Mouse (Mus musculus): ENCODE results near the gene Zc3h4. TPM values are rescaled to one million over a fixed set of nuclear protein-coding genes. Genes with fewer than 3 reads are reported as not detected.

Zc3h4 gene
- polyA plus RNA-seq, 1 experiment from 2014 or later = 12.9 TPM

- H3K27me3 ChIP-seq (replicated peaks; ENCODE audit: control insufficient read depth, insufficient read depth, low read length) = peaks cover 66% of the 10 kb centered on the region
- WGBS = 5% methylated on average over 22 of the region's 23 CpGs
Observed at GRCm38 (mm10) chr7:16475321-16475720, 74.6 kb downstream of the Zc3h4 start.

GRCm38 (mm10) chr7:16475764-16476599 is 75.3 kb downstream of the Zc3h4 start:
- peak overlapping the region; percentile 60 for H3K4me2 ChIP-seq (replicated peaks; ENCODE audit: low read depth)
- no peak for TF ChIP-seq CTCF (IDR thresholded peaks at IDR 0.05; ENCODE audit: low read depth)
- H3K9ac ChIP-seq (ENCODE audit: low read depth, low read length) = no peak overlapping the region
- H3K27ac ChIP-seq (ENCODE audit: low read depth, low read length) = no peak overlapping the region
- H3K4me1 ChIP-seq (replicated peaks; ENCODE audit: control insufficient read depth, insufficient read depth, low read length) = no peaks in the 10 kb centered on the region
- no peaks in the 10 kb centered on the region for H3K9me3 ChIP-seq (ENCODE audit: control insufficient read depth)
- no peaks in the 10 kb centered on the region for H3K36me3 ChIP-seq (ENCODE audit: control insufficient read depth, insufficient read depth)
- WGBS = 2% methylated on average over 35 of the region's 59 CpGs
- H3K4me3 ChIP-seq (ENCODE audit: low read depth, low read length) = peak overlapping the region; percentile 36
- peaks cover 64% of the 10 kb centered on the region for H3K27me3 ChIP-seq (replicated peaks; ENCODE audit: control insufficient read depth, insufficient read depth, low read length)
- no peak for ATAC-seq

More at GRCm38 (mm10) chr7:16475321-16475720, 74.6 kb downstream of the Zc3h4 start:
- Histone ChIP-seq H3K9me3 (ENCODE audit: control insufficient read depth) (no peaks in the 10 kb centered on the region), H3K4me3 (ENCODE audit: low read depth, low read length) (peak overlapping the region; percentile 36), H3K9ac (ENCODE audit: low read depth, low read length) (no peak overlapping the region), H3K4me2 (replicated peaks; ENCODE audit: low read depth) (peak overlapping the region; percentile 32), H3K27ac (ENCODE audit: low read depth, low read length) (no peak overlapping the region), H3K36me3 (ENCODE audit: control insufficient read depth, insufficient read depth) (no peaks in the 10 kb centered on the region), H3K4me1 (replicated peaks; ENCODE audit: control insufficient read depth, insufficient read depth, low read length) (no peaks in the 10 kb centered on the region)
- no peak for ATAC-seq
- TF ChIP-seq CTCF (IDR thresholded peaks at IDR 0.05; ENCODE audit: low read depth) = no peak

GRCm38 (mm10) chr7:16476600-16476989 is 75.9 kb downstream of the Zc3h4 start:
- ATAC-seq = peak; percentile 29; the same call in 1 of the 2 replicates
- Histone ChIP-seq H3K9ac (ENCODE audit: low read depth, low read length) (no peak overlapping the region), H3K27ac (ENCODE audit: low read depth, low read length) (no peak overlapping the region), H3K9me3 (ENCODE audit: control insufficient read depth) (no peaks in the 10 kb centered on the region), H3K4me3 (ENCODE audit: low read depth, low read length) (peak overlapping the region; percentile 36), H3K27me3 (replicated peaks; ENCODE audit: control insufficient read depth, insufficient read depth, low read length) (peaks cover 58% of the 10 kb centered on the region), H3K36me3 (ENCODE audit: control insufficient read depth, insufficient read depth) (no peaks in the 10 kb centered on the region), H3K4me2 (replicated peaks; ENCODE audit: low read depth) (peak overlapping the region; percentile 60), H3K4me1 (replicated peaks; ENCODE audit: control insufficient read depth, insufficient read depth, low read length) (no peaks in the 10 kb centered on the region)
- peak; percentile 13; the same call in 1 of the 2 replicates for TF ChIP-seq CTCF (IDR thresholded peaks at IDR 0.05; ENCODE audit: low read depth)
- WGBS = 3% methylated on average over 30 of the region's 34 CpGs

GRCm38 (mm10) chr7:16477628-16478027 is 76.9 kb downstream of the Zc3h4 start, which contains the start of gene Npas1:
Gene Npas1 (minus strand): TSS chr7:16477728.
- 81% methylated on average over 8 of the region's 8 CpGs for WGBS
- no peaks in the 10 kb centered on the region for H3K9me3 ChIP-seq (ENCODE audit: control insufficient read depth)
- no peak within 1 kb of the TSS for H3K27ac ChIP-seq (ENCODE audit: low read depth, low read length)
- no peak for ATAC-seq
- no peak within 1 kb of the TSS for H3K9ac ChIP-seq (ENCODE audit: low read depth, low read length)
- peak within 1 kb of the TSS; percentile 60 for H3K4me2 ChIP-seq (replicated peaks; ENCODE audit: low read depth)
- peak within 1 kb of the TSS; percentile 36 for H3K4me3 ChIP-seq (ENCODE audit: low read depth, low read length)
- H3K4me1 ChIP-seq (replicated peaks; ENCODE audit: control insufficient read depth, insufficient read depth, low read length) = no peaks in the 10 kb centered on the region
- peaks cover 49% of the 10 kb centered on the region for H3K27me3 ChIP-seq (replicated peaks; ENCODE audit: control insufficient read depth, insufficient read depth, low read length)
- no peak for TF ChIP-seq CTCF (IDR thresholded peaks at IDR 0.05; ENCODE audit: low read depth)
- H3K36me3 ChIP-seq (ENCODE audit: control insufficient read depth, insufficient read depth) = no peaks in the 10 kb centered on the region

Other genes with a start within 250 kb of the Zc3h4 start
- 18.0 and 20.7 TPM in 2 replicates for gene Meis3, start 225.8 kb upstream of the Zc3h4 start, polyA plus RNA-seq (2015; fragmentation: Nextera tagmentation; extraction: Ambion mirVana)
- gene Dhx34, start 178.9 kb upstream of the Zc3h4 start, polyA plus RNA-seq (2015; fragmentation: Nextera tagmentation; extraction: Ambion mirVana) = 7.3 and 9.0 TPM in 2 replicates
- gene C5ar2, start 156.8 kb upstream of the Zc3h4 start, polyA plus RNA-seq (2015; fragmentation: Nextera tagmentation; extraction: Ambion mirVana) = 0.16 and 0.26 TPM in 2 replicates
- gene C5ar1, start 141.4 kb upstream of the Zc3h4 start, polyA plus RNA-seq (2015; fragmentation: Nextera tagmentation; extraction: Ambion mirVana) = 2.1 TPM in 2 replicates
- 24.1 and 24.8 TPM in 2 replicates for gene Inafm1, start 127.3 kb upstream of the Zc3h4 start, polyA plus RNA-seq (2015; fragmentation: Nextera tagmentation; extraction: Ambion mirVana)
- 14.2 and 14.8 TPM in 2 replicates for gene Ccdc9, start 114.1 kb upstream of the Zc3h4 start, polyA plus RNA-seq (2015; fragmentation: Nextera tagmentation; extraction: Ambion mirVana)
- 6.6 and 7.0 TPM in 2 replicates for gene Bbc3, start 92.5 kb upstream of the Zc3h4 start, polyA plus RNA-seq (2015; fragmentation: Nextera tagmentation; extraction: Ambion mirVana)
- gene Sae1, start 13.1 kb upstream of the Zc3h4 start, polyA plus RNA-seq (2015; fragmentation: Nextera tagmentation; extraction: Ambion mirVana) = 90.7 and 91.5 TPM in 2 replicates
- gene Tmem160, start 51.9 kb downstream of the Zc3h4 start, polyA plus RNA-seq (2015; fragmentation: Nextera tagmentation; extraction: Ambion mirVana) = 124 and 132 TPM in 2 replicates
- gene Npas1, start 76.8 kb downstream of the Zc3h4 start, polyA plus RNA-seq (2015; fragmentation: Nextera tagmentation; extraction: Ambion mirVana) = 0.22 and 0.27 TPM in 2 replicates
- gene Arhgap35, start 214.1 kb downstream of the Zc3h4 start, polyA plus RNA-seq (2015; fragmentation: Nextera tagmentation; extraction: Ambion mirVana) = 3.3 and 3.4 TPM in 2 replicates